ENCODE assay signal across 11 mouse cellular contexts in the genomic region with DNA sequence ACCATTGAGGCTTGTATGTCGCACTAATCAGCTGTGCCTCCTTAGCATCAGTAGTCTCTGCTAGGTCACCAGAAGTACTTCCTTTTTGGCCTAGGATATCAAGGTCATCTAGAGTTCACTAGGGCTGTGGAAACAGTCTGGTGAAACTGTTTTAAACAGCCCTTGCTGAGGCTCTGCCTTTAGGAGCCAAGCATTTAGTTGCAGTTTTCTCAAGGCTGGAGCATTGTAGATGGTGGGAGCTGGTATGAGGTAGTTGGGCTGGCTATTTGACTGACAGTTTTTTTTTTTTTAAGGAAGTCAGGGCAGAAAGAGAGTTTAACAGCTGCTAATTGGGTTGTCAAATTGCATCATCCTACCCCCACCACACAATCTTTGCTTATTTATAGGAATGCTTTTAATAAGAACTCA. TPM values are rescaled to one million over a fixed set of nuclear protein-coding genes. Genes with fewer than 3 reads are reported as not detected.
DNase-seq lines count a peak whose midpoint lies in the region; ATAC-seq and TF ChIP-seq lines count a peak whose summit lies in the region.
"Had no signal": no experiment of that assay in that cellular context is flagged by ENCODE, and none has a peak within 500 bp of the region (broad histone marks: within the 10 kb centered on the region; RNA-seq: fewer than 3 reads in every experiment).

No protein-coding gene starts in this region.

- WGBS in embryonic facial prominence, embryonic 11.5 days: 47% methylated on average over 1 of the region's 1 CpGs
- WGBS in intestine, embryonic 15.5 days: 56% methylated on average over 1 of the region's 1 CpGs

- peaks cover 10 to 21% of the 10 kb centered on the region in 2 experiments for H3K4me1 ChIP-seq in MEL (ENCODE audit: control insufficient read depth in 1 of 2, insufficient read depth in 2 of 2, low read length in 2 of 2)
- no peaks in the 10 kb centered on the region; the same call in 1 of the 2 replicates for H3K4me1 ChIP-seq in embryonic facial prominence, embryonic 11.5 days (ENCODE audit: control insufficient read depth, insufficient read depth, low read length)
- peaks cover 25% of the 10 kb centered on the region for H3K4me1 ChIP-seq in intestine, embryonic 15.5 days (replicated peaks)

- H3K36me3 ChIP-seq in MEL (ENCODE audit: control insufficient read depth in 1 of 2, insufficient read depth in 2 of 2, low read length in 2 of 2): peaks cover 0 to 26% of the 10 kb centered on the region in 2 experiments; a peak in 2 of 4 replicates
- H3K36me3 ChIP-seq in embryonic facial prominence, embryonic 11.5 days (replicated peaks; ENCODE audit: control insufficient read depth, insufficient read depth, low read depth, low read length): no peaks in the 10 kb centered on the region
- no peaks in the 10 kb centered on the region for H3K36me3 ChIP-seq in intestine, embryonic 15.5 days
- H3K36me3 ChIP-seq: hindbrain, embryonic 15.5 days had no signal

- H3K27me3 ChIP-seq in MEL (ENCODE audit: control insufficient read depth in 1 of 2, insufficient read depth in 2 of 2, low read length in 2 of 2): no peaks in the 10 kb centered on the region
- H3K27me3 ChIP-seq in embryonic facial prominence, embryonic 11.5 days (ENCODE audit: control insufficient read depth, insufficient read depth, low read length): no peaks in the 10 kb centered on the region
- H3K27me3 ChIP-seq in intestine, embryonic 15.5 days (replicated peaks): no peaks in the 10 kb centered on the region
- H3K27me3 ChIP-seq: hindbrain, embryonic 15.5 days had no signal

- no peak for TF ChIP-seq POLR2A in MEL (IDR thresholded peaks at IDR 0.05; ENCODE audit: control insufficient read depth in 1 of 2, insufficient read depth in 1 of 2, low read depth in 1 of 2, low read length in 2 of 2, poor library complexity in 1 of 2)

- H3K4me2 ChIP-seq in embryonic facial prominence, embryonic 11.5 days (ENCODE audit: low read depth, low read length): no peak overlapping the region
- no peak overlapping the region for H3K4me2 ChIP-seq in intestine, embryonic 15.5 days (replicated peaks)
- H3K4me2 ChIP-seq: hindbrain, embryonic 15.5 days had no signal

- ATAC-seq in embryonic facial prominence, embryonic 11.5 days (replicated peaks; ENCODE audit: insufficient number of reproducible peaks, low FRiP score, low TSS enrichment, low read depth): no peak
- peak; percentile 87 for ATAC-seq in megakaryocyte progenitor cell, adult 5-6 weeks (replicated peaks; ENCODE audit: poor library complexity)
- no peak for ATAC-seq in intestine, embryonic 15.5 days

- DNase-seq in kidney, postnatal 14 days: peak; percentile 39
- no peak for DNase-seq in kidney, postnatal 25 days
- peak; percentile 78 for DNase-seq in MEL (ENCODE audit: low read depth, low spot score)
- DNase-seq in embryonic facial prominence, embryonic 11.5 days (ENCODE audit: low spot score): peak; percentile 7
- no peak for DNase-seq in spleen, postnatal 10 days (ENCODE audit: low spot score in 2 of 2)
- DNase-seq: cerebellum, adult 11 months; left cerebral cortex, postnatal 4 days; right cerebral cortex, postnatal 14 days had no signal

- TF ChIP-seq RAD21 in MEL (IDR thresholded peaks at IDR 0.05; ENCODE audit: low read depth, low read length): no peak

- H3K9ac ChIP-seq in MEL (ENCODE audit: control insufficient read depth, low read depth, low read length, poor library complexity, severe bottlenecking): peak overlapping the region; percentile 33
- no peak overlapping the region for H3K9ac ChIP-seq in embryonic facial prominence, embryonic 11.5 days (replicated peaks; ENCODE audit: low read length)
- no peak overlapping the region for H3K9ac ChIP-seq in intestine, embryonic 15.5 days
- H3K9ac ChIP-seq: hindbrain, embryonic 15.5 days had no signal

- TF ChIP-seq CTCF in MEL (IDR thresholded peaks at IDR 0.05 in 2 of 3, conservative IDR thresholded peaks at IDR 0.05 in 1 of 3; ENCODE audit: control insufficient read depth in 1 of 3, insufficient read depth in 1 of 3, low read depth in 2 of 3, low read length in 3 of 3, poor library complexity in 1 of 3, severe bottlenecking in 1 of 3): no peak

- H3K9me3 ChIP-seq in MEL (replicated peaks; ENCODE audit: insufficient read depth, low read length): no peaks in the 10 kb centered on the region
- H3K9me3 ChIP-seq in embryonic facial prominence, embryonic 11.5 days (replicated peaks; ENCODE audit: control insufficient read depth, low read length): no peaks in the 10 kb centered on the region
- H3K9me3 ChIP-seq in intestine, embryonic 15.5 days: no peaks in the 10 kb centered on the region
- H3K9me3 ChIP-seq: hindbrain, embryonic 15.5 days had no signal

- H3K4me3 ChIP-seq in MEL (ENCODE audit: control insufficient read depth in 1 of 2, insufficient read depth in 1 of 2, low read depth in 2 of 2, low read length in 2 of 2): no peak overlapping the region
- no peak overlapping the region for H3K4me3 ChIP-seq in embryonic facial prominence, embryonic 11.5 days (ENCODE audit: low read depth, low read length)
- no peak overlapping the region for H3K4me3 ChIP-seq in intestine, embryonic 15.5 days (replicated peaks)
- H3K4me3 ChIP-seq: hindbrain, embryonic 15.5 days had no signal

- peak; percentile 26 to 53; a peak in 2 of 4 replicates for TF ChIP-seq EP300 in MEL (IDR thresholded peaks at IDR 0.05; ENCODE audit: low read depth in 1 of 2, low read length in 2 of 2)

- H3K27ac ChIP-seq in MEL (ENCODE audit: control insufficient read depth, low read depth, low read length): peak overlapping the region; percentile 70
- H3K27ac ChIP-seq in embryonic facial prominence, embryonic 11.5 days (replicated peaks; ENCODE audit: low read depth, low read length): no peak overlapping the region
- H3K27ac ChIP-seq in intestine, embryonic 15.5 days: no peak overlapping the region
- H3K27ac ChIP-seq: hindbrain, embryonic 15.5 days had no signal

- H3K79me2 ChIP-seq in MEL (ENCODE audit: control insufficient read depth, insufficient read depth, low read length, poor library complexity): peaks cover 8% of the 10 kb centered on the region

TF ChIP-seq in MEL, 35 proteins besides CTCF, POLR2A, EP300 and RAD21:
- no peak for TF ChIP-seq CHD2 (IDR thresholded peaks at IDR 0.05; ENCODE audit: low read length)
- 0 out of 2 replicates have a peak, but pooled peaks have one; percentile 26 for TF ChIP-seq MYB (IDR thresholded peaks at IDR 0.05; ENCODE audit: low read depth, low read length)
- TF ChIP-seq E2F4 (IDR thresholded peaks at IDR 0.05; ENCODE audit: borderline replicate concordance, low read depth, low read length): no peak
- peak; percentile 91 for TF ChIP-seq ETS1 (IDR thresholded peaks at IDR 0.05; ENCODE audit: low read depth, low read length)
- TF ChIP-seq ELF1 (IDR thresholded peaks at IDR 0.05; ENCODE audit: low read depth, low read length): peak; percentile 38; the same call in 1 of the 2 replicates
- peak; percentile 42; the same call in 1 of the 2 replicates for TF ChIP-seq RCOR1 (IDR thresholded peaks at IDR 0.05; ENCODE audit: low read depth, low read length)
- peak; percentile 95 for TF ChIP-seq ZNF384 (IDR thresholded peaks at IDR 0.05; ENCODE audit: low read depth, low read length)
- TF ChIP-seq USF2 (IDR thresholded peaks at IDR 0.05; ENCODE audit: borderline replicate concordance in 1 of 2, insufficient read depth in 1 of 2, low read depth in 1 of 2, low read length in 2 of 2): no peak
- TF ChIP-seq SIN3A (IDR thresholded peaks at IDR 0.05; ENCODE audit: low read length): peak; percentile 52; the same call in 1 of the 2 replicates
- no peak for TF ChIP-seq GABPA (IDR thresholded peaks at IDR 0.05; ENCODE audit: low read depth, low read length)
- TF ChIP-seq TCF12 (IDR thresholded peaks at IDR 0.05; ENCODE audit: low read depth, low read length): peak; percentile 42; the same call in 1 of the 2 replicates
- TF ChIP-seq HCFC1 (IDR thresholded peaks at IDR 0.05; ENCODE audit: low read depth, low read length): 0 out of 2 replicates have a peak, but pooled peaks have one; percentile 32
- TF ChIP-seq POLR2AphosphoS5 (IDR thresholded peaks at IDR 0.05; ENCODE audit: borderline replicate concordance, low read depth, low read length): no peak
TF ChIP-seq in MEL: peak in this region for 8.

RNA-seq across cellular contexts. Expression of a gene that starts 56.6 kb away (rescaled TPM):
- total RNA-seq in MEL (2012; rRNA removed): 12.2 and 13.0 TPM in 2 replicates
- 10 to 100 TPM in 1 of 2 experiments, not detected in 1; 22.4 TPM for polyA plus RNA-seq in MEL (2012; ENCODE audit: insufficient read depth in 1 of 2, insufficient read length in 2 of 2, low read depth in 1 of 2, low replicate concordance in 2 of 2, missing spikeins in 1 of 2)
- polyA plus RNA-seq in embryonic facial prominence, embryonic 11.5 days (2014; fragmentation: Nextera tagmentation; extraction: Ambion mirVana): 13.8 and 14.9 TPM in 2 replicates
- 12.8 and 14.5 TPM in 2 replicates for total RNA-seq in megakaryocyte progenitor cell, adult 5-6 weeks (2015)
- 15.9 and 19.4 TPM in 2 replicates for total RNA-seq in megakaryocyte progenitor cell, adult 5-6 weeks (2017)
- polyA plus RNA-seq in intestine, embryonic 15.5 days (2015; fragmentation: Nextera tagmentation; extraction: Ambion mirVana): 16.9 and 18.7 TPM in 2 replicates

Comparison
In these comparisons a context has a peak if more than half of its experiments do, and no peak if none do; other contexts are left out.
1. DNase-seq: peak in kidney, postnatal 14 days (single experiment), MEL (single experiment) and embryonic facial prominence, embryonic 11.5 days (single experiment); none in kidney, postnatal 25 days (0 of 2) and spleen, postnatal 10 days (0 of 2).